Mouse (Mus musculus) midbrain, embryonic 14.5 days (tissue): ENCODE measurements around the gene Grpel1. TPM values are rescaled to one million over a fixed set of nuclear protein-coding genes. Genes with fewer than 3 reads are reported as not detected.

Source experiments
- ATAC-seq: fragments of 200-750 bp; cut with Nextera tagmentation; 2 replicates; pipeline ENCODE4 v1.8.0; 2017; ENCODE audit warnings: moderate number of reproducible peaks, moderate library complexity; ENCODE audit not compliant: low FRiP score, low TSS enrichment
- DNase-seq: peaks from one replicate; pipeline ENCODE4 v3.0.0-alpha.2; 2015
- H3K27ac ChIP-seq: fragments of 300-500 bp; sonication (generic); replicated peaks from 2 replicates; pipeline ENCODE4 v1.5.1; 2014; ENCODE audit warnings: mild to moderate bottlenecking, low read depth, low read length, moderate library complexity
- H3K27me3 ChIP-seq: fragments of 300-500 bp; sonication (generic); 2 replicates; pipeline ENCODE4 v1.6.1; 2014; ENCODE audit warnings: low read length, control low read depth, mixed read lengths; ENCODE audit not compliant: control insufficient read depth, insufficient read depth
- H3K36me3 ChIP-seq: fragments of 300-500 bp; sonication (generic); 2 replicates; pipeline ENCODE4 v1.6.1; 2014; ENCODE audit warnings: low read length, control low read depth; ENCODE audit not compliant: control insufficient read depth, insufficient read depth
- H3K4me1 ChIP-seq: fragments of 300-500 bp; sonication (generic); 2 replicates; pipeline ENCODE4 v1.6.1; 2014; ENCODE audit warnings: mild to moderate bottlenecking, antibody characterized with exemption, low read length, control low read depth; ENCODE audit not compliant: control insufficient read depth, insufficient read depth
- H3K4me2 ChIP-seq: fragments of 300-500 bp; sonication (generic); 2 replicates; pipeline ENCODE4 v1.6.1; 2014; ENCODE audit warnings: mild to moderate bottlenecking, low read length, moderate library complexity
- H3K4me3 ChIP-seq: fragments of 300-500 bp; sonication (generic); replicated peaks from 2 replicates; pipeline ENCODE4 v1.5.1; 2014; ENCODE audit warnings: low read depth, low read length
- H3K9ac ChIP-seq: fragments of 300-500 bp; sonication (generic); replicated peaks from 2 replicates; pipeline ENCODE4 v1.6.1; 2014; ENCODE audit warnings: mild to moderate bottlenecking, low read length, moderate library complexity
- H3K9me3 ChIP-seq: fragments of 300-500 bp; sonication (generic); 2 replicates; pipeline ENCODE4 v1.6.1; 2016; ENCODE audit warnings: low read length, control low read depth, mixed read lengths; ENCODE audit not compliant: control insufficient read depth
- WGBS: fragments of 180-500 bp; shearing (Covaris S2); extraction: QIAGEN DNeasy Blood & Tissue Kit; methylation state at CpG from one replicate; pipeline ENCODE4 v1.1.7; 2014; 5-methylcytosine and 5-hydroxymethylcytosine counted together
- polyA plus RNA-seq: library from polyadenylated mRNA; unstranded; fragments of >200 nt; fragmentation: Nextera tagmentation; extraction: Ambion mirVana; gene quantifications from 2 replicates; pipeline ENCODE4 v1.2.1, GENCODE M21; 2014

Grpel1 gene
- polyA plus RNA-seq, 1 experiment from 2014 or later, result 46.6 TPM

DNA sequence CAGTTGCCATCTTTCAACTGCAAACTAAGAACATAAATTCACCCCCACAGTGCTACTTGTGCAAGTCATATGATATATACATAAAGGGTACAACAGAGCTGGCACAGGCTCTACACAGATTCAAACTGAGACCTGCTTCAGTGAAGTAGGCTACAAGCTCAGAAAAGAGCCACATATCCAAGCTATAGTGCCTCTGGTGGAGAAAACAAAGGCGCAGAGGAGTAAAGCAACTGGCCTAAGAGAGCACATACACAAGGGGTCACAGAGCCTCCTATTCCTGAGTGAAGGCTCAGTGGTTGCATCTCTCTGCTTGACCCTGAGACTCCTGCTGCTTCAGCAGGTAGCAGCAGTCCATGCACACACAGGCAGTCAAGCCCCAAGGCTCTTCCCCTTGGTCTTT lies 16.3 kb downstream of the Grpel1 start:
- Histone ChIP-seq H3K27me3 (no peaks in the 10 kb centered on the region), H3K4me2 (no peak overlapping the region), H3K9ac (no peak overlapping the region; the same call in 1 of the 2 replicates), H3K4me3 (no peak overlapping the region), H3K36me3 (peaks cover 7% of the 10 kb centered on the region; the same call in 1 of the 2 replicates), H3K27ac (no peak overlapping the region), H3K9me3 (no peaks in the 10 kb centered on the region), H3K4me1 (peaks cover 30% of the 10 kb centered on the region)
- DNase-seq, result no peak
- no peak for ATAC-seq
- 64% methylated on average over 1 of the region's 1 CpGs for WGBS

DNA sequence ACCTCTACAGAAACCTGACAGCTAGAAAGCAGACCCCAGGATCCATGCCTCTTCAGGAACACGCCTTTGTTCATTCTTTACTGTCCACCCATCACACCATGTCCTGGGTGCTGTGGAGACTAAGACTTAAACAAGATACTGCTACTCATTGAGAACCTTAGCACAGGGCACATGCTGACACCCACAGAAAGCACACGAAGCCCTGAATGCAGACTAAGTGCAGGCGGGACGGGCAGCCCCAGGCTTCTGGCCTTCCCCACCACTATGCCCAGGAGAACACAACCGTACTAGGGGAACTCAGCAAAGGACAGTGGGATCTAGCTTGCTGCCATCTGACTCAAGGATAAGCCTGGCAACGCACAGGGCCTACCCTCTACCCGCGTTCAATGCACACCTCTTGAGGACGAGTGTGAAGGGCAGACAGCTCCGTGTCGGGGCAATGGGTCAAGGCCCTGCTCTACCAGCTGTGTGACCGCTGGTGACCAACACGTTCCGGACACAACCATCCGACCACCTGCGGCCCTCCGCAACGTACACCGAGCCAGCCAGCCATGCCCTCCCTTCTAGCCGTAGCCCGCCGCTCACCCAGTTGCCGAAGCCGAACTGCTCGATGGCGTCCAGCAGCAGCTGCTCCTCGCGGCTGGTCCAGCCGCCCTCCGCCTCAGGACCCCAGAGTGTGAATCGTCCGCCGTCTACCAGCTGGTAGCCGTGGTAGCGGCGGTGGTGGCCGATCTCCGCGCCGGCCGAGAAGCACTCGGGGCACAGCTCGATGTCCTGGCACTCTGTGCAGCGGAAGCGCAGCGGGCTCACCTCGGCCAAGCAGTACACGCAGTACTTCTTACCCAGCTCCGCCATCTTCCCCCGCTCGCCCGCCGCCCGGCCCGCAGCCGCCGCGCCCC lies 18.7 kb downstream of the Grpel1 start:
- Histone ChIP-seq H3K4me2 (peak overlapping the region; percentile 94), H3K9me3 (no peaks in the 10 kb centered on the region), H3K27ac (peak overlapping the region; percentile 83), H3K9ac (peak overlapping the region; percentile 86), H3K4me1 (peaks cover 30% of the 10 kb centered on the region), H3K27me3 (no peaks in the 10 kb centered on the region), H3K4me3 (peak overlapping the region; percentile 91), H3K36me3 (no peaks in the 10 kb centered on the region; the same call in 1 of the 2 replicates)
- DNase-seq (no peak), ATAC-seq (peak; percentile 55)
- under 1% methylated on average over 58 of the region's 58 CpGs for WGBS

DNA sequence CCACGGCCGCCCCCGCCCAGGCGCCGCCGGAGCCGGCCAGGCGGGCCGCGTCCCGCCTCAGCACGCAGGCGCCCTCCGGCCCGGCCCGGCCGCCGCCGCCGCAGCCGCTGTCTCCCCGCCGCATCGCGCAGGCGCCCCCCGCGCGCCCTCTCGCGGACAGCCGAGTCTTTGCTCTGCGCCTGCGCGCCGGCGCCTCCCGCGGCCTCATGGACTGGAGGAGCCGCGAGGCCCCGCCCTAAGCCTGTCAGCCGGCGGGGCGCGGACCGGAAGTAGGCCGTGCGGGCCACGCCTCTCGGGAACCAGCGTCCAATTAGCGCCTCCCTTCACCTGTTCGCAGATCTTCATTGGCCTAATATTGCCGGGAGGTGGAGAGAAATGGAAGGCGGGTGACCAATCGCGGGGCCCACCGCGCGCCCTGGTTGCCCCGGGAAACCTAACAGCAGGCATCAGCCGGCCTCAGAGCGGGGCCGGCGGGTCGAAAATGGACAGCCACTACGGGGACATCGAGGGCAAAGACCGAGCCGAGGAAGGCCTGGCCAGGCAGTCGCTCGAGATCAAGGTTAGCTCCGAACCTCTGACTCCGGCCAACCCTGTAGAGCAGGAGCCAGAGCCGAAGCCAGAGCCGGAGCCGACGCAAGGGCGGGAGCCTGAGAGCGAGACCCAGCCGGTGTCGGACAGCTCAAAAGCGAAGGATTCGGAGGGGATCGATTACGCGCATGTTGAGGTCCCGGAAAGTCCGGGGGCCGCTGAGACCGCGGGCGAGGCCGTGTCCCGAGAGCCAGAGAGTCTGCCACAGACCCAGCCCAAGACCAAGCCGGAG lies 19.6 kb downstream of the Grpel1 start, which contains the start of the genes Tada2b and Ccdc96:
Gene Tada2b, minus strand, starts transcription at position 115 of the 820 bp plus-strand sequence.
Gene Ccdc96, plus strand, starts transcription at position 418 of the 820 bp plus-strand sequence.
- Histone ChIP-seq H3K27me3 (no peaks in the 10 kb centered on the region), H3K27ac (peak within 1 kb of the TSS; percentile 83), H3K4me1 (peaks cover 29% of the 10 kb centered on the region), H3K36me3 (no peaks in the 10 kb centered on the region; the same call in 1 of the 2 replicates), H3K9ac (peak within 1 kb of the TSS; percentile 86), H3K9me3 (no peaks in the 10 kb centered on the region), H3K4me2 (peak within 1 kb of the TSS; percentile 96), H3K4me3 (peak within 1 kb of the TSS; percentile 91)
- WGBS, result under 1% methylated on average over 97 of the region's 97 CpGs
- DNase-seq (peak; percentile 100), ATAC-seq (peak; percentile 99)

DNA sequence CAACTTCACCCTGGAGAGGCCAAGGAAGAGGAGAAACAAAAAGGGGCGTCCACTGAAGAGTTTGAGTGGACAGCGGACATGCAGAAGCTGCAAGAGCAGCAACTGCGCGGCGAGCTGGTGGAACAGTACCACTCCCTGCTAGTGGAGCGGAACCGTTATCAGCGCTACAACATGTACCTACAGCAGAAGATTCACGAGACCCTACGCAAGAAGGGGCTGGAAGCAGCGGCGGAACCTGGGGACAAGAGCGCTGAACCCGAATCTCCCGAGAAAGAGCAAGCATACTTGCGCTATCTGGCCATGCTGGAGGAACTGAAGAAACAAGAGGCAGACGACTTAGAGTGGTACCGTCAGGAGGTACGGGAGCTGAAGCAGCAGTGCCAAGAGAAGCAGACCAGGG lies 20.5 kb downstream of the Grpel1 start:
- Histone ChIP-seq H3K27me3 (no peaks in the 10 kb centered on the region), H3K4me1 (peaks cover 26% of the 10 kb centered on the region), H3K27ac (no peak overlapping the region), H3K4me2 (peak overlapping the region; percentile 96), H3K9me3 (no peaks in the 10 kb centered on the region), H3K4me3 (peak overlapping the region; percentile 63), H3K36me3 (no peaks in the 10 kb centered on the region; the same call in 1 of the 2 replicates), H3K9ac (no peak overlapping the region)
- DNase-seq (no peak), ATAC-seq (no peak)
- WGBS, result 45% methylated on average over 19 of the region's 19 CpGs

DNA sequence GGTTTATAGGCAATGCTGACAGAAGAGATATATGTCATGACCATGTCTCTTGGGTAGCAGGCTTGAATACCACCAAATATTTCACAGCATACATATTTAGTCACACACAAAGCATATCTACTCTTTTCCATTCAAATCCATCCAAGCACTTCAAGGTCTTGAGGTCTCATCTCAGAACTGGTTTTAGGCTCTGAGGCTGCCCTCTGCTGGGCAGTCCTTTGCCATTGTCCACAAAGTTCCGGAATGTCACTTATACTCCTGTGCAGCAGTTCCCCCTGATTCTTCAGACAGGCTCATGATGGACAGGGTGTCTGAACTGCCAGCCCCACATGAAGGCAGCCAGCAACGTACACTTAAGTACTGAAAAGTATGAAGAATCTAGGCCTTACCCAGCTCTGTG lies 24.4 kb downstream of the Grpel1 start:
- no peaks in the 10 kb centered on the region for H3K9me3 ChIP-seq
- DNase-seq (peak; percentile 75), ATAC-seq (no peak)
- H3K36me3 ChIP-seq, result peaks cover 34% of the 10 kb centered on the region
- H3K27ac ChIP-seq, result no peak overlapping the region
- peaks cover 6% of the 10 kb centered on the region for H3K4me1 ChIP-seq
- WGBS, result 56% methylated on average over 2 of the region's 2 CpGs
- H3K27me3 ChIP-seq, result no peaks in the 10 kb centered on the region
- no peak overlapping the region for H3K9ac ChIP-seq
- H3K4me2 ChIP-seq, result no peak overlapping the region
- no peak overlapping the region for H3K4me3 ChIP-seq

DNA sequence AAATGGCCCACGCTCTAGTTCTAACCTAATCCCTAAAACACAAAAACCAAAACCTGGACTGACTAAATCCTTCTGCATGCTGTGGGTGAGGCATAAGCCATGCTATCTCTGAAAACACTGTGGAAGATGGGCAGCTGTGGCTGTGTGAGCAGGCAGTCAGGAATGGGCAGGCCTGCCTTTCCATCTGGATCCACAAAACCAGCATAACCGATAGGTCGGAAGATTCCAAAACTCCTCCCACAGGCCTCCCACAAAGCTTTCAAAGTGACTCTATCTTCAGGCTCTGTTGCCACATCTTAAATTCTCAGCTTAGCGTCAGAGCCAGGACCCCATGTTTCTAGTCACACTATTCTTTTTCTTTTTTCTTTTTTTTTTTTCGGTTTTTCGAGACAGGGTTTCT lies 29.1 kb downstream of the Grpel1 start:
- H3K4me3 ChIP-seq, result no peak overlapping the region
- H3K27me3 ChIP-seq, result no peaks in the 10 kb centered on the region
- 93% methylated on average over 6 of the region's 6 CpGs for whole genome bisulfite sequencing
- H3K36me3 ChIP-seq, result peaks cover 69% of the 10 kb centered on the region
- no peak for ATAC-seq
- H3K4me1 ChIP-seq, result no peaks in the 10 kb centered on the region
- no peak overlapping the region for H3K27ac ChIP-seq
- no peak overlapping the region for H3K9ac ChIP-seq
- DNase-seq, result no peak
- H3K9me3 ChIP-seq, result no peaks in the 10 kb centered on the region
- no peak overlapping the region for H3K4me2 ChIP-seq

DNA sequence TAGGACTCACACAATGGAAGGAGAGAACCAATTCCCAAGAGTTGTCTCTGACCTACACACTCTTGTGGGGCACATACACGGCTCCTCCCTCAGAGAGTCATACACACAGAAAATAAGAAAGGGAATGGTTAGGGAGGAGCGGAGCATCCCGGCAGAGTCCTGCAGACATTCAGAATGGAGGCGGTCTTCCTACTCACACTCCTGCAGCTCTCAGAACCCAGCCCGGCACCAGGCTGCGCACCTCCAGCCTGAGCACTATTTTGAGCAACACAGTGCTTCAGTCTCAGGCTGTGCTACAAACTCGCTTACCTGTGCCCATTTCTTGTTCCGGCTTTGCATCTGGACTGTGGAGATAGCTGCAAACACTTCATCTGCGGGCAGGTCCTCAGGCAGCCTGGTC lies 29.9 kb downstream of the Grpel1 start:
- H3K36me3 ChIP-seq, result peaks cover 73% of the 10 kb centered on the region

DNA sequence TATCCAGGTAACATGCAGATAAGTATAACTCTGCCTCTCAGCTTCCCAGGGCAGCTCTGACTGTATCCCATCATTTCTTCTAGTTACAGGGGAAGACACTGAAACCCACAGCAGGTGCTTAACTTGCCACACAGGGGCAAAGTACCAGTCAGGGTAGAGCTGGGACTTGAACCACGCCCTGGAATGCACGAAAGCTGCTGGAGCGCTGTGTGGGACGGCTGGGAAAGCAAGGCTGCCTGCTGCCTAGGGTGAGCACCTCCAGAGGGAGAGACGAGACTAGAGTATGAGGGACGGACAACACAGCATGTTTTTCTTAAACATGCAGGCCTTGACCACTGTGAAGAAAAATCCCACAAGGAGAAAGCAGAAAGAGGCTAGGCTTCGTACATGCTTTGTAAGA lies 40.4 kb downstream of the Grpel1 start:
- H3K36me3 ChIP-seq, result peaks cover 91% of the 10 kb centered on the region
- H3K9me3 ChIP-seq, result no peaks in the 10 kb centered on the region
- WGBS, result 93% methylated on average over 7 of the region's 7 CpGs

More for the DNA sequence above, 29.9 kb downstream of the Grpel1 start:
- ATAC-seq (no peak), DNase-seq (no peak)
- 95% methylated on average over 9 of the region's 9 CpGs for WGBS
- Histone ChIP-seq H3K9me3 (no peaks in the 10 kb centered on the region), H3K27ac (no peak overlapping the region), H3K4me2 (no peak overlapping the region), H3K4me1 (no peaks in the 10 kb centered on the region), H3K9ac (no peak overlapping the region), H3K27me3 (no peaks in the 10 kb centered on the region), H3K4me3 (no peak overlapping the region)

More for the DNA sequence above, 40.4 kb downstream of the Grpel1 start:
- Histone ChIP-seq H3K4me2 (no peak overlapping the region), H3K9ac (no peak overlapping the region), H3K27ac (no peak overlapping the region), H3K27me3 (no peaks in the 10 kb centered on the region), H3K4me3 (no peak overlapping the region), H3K4me1 (no peaks in the 10 kb centered on the region)
- ATAC-seq, result no peak
- no peak for DNase-seq
